Mouse (Mus musculus): ENCODE measurements at regions not wholly inside any gene's neighbourhood (a gene's known extent, or its start where the extent isn't known, plus 50 kb on each side); places are given as distances from the start of the nearest gene placed in this dataset.

DNA sequence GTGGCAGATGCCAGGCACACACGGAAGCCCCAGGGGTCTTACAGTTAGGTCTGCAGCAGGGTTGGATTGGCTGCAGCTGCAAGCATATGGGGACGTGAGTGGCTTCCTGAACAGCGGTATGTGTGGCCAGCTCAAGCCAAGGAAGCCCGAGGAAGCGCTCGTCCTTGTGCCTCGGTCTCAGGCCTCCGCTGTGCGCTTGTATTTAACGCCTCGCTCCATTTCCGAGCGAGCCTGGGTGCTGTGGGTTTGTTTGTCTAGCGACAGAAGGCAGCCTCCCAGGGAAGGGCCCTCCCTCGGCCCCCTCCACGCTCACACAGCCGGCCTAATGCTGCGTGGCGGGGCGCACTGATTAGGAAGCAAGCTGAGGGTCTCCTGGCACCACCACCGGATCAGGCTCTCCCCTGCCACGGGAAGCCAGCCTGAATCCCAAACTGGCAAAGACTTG lies 153.2 kb downstream of the Rbm19 start:
- TF ChIP-seq CTCF (conservative IDR thresholded peaks at IDR 0.05; ENCODE audit: low read length) (no peak), NANOG (IDR thresholded peaks at IDR 0.05; ENCODE audit: borderline replicate concordance, low read length) (no peak), POU5F1 (IDR thresholded peaks at IDR 0.05; ENCODE audit: borderline replicate concordance, low read length) (no peak)

Measured in E14TG2a.4 (cell line).